Mouse (Mus musculus): ENCODE results near the gene Prok2. TPM values are rescaled to one million over a fixed set of nuclear protein-coding genes. Genes with fewer than 3 reads are reported as not detected.

The Prok2 gene
- polyA plus RNA-seq, 1 experiment from 2014 or later, result 2.8 TPM

- WGBS, result 8% methylated on average over 25 of the region's 25 CpGs
- no peaks in the 10 kb centered on the region for H3K9me3 ChIP-seq
- H3K4me2 ChIP-seq, result peak overlapping the region; percentile 94
- H3K27ac ChIP-seq, result peak overlapping the region; percentile 79; the same call in 1 of the 2 replicates
- H3K4me3 ChIP-seq, result peak overlapping the region; percentile 78
- H3K4me1 ChIP-seq, result peaks cover 22% of the 10 kb centered on the region
- H3K36me3 ChIP-seq, result peaks cover 4% of the 10 kb centered on the region; the same call in 1 of the 2 replicates
- H3K27me3 ChIP-seq, result peaks cover 56% of the 10 kb centered on the region
- peak overlapping the region; percentile 77 for H3K9ac ChIP-seq
- peak; percentile 12; the same call in 1 of the 2 replicates for ATAC-seq (ENCODE audit: insufficient number of reproducible peaks, low FRiP score, low TSS enrichment, low read depth)
Observed at GRCm38 (mm10) chr6:99691666-99692205, 34.5 kb downstream of the Prok2 start.

DNA sequence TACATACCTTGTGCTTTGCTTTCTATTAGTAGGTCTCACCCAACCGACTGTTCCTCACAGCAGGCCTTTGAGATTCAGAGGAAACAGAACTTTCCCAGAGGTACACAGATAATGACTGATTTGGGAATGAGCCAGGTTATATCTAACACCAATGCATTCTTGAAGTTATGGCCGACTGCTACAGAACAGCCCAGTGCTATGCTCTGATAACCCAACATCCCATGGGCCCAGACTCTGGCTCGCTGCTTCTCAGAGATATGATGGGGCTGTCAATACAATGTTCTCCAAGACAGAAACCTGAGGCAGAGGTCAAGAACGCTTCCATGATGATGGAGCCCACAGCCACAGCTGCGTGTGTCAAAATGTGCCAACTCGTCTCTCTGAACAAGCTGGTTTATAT lies 37.7 kb downstream of the Prok2 start:
- H3K4me1 ChIP-seq, result peaks cover 12% of the 10 kb centered on the region
- WGBS, result 82% methylated on average over 6 of the region's 6 CpGs
- no peaks in the 10 kb centered on the region for H3K36me3 ChIP-seq
- H3K27me3 ChIP-seq, result peaks cover 35% of the 10 kb centered on the region
- no peak overlapping the region for H3K4me2 ChIP-seq
- no peak overlapping the region for H3K27ac ChIP-seq
- no peak for ATAC-seq (ENCODE audit: insufficient number of reproducible peaks, low FRiP score, low TSS enrichment, low read depth)
- no peak overlapping the region for H3K9ac ChIP-seq
- H3K9me3 ChIP-seq, result no peaks in the 10 kb centered on the region
- no peak overlapping the region for H3K4me3 ChIP-seq

DNA sequence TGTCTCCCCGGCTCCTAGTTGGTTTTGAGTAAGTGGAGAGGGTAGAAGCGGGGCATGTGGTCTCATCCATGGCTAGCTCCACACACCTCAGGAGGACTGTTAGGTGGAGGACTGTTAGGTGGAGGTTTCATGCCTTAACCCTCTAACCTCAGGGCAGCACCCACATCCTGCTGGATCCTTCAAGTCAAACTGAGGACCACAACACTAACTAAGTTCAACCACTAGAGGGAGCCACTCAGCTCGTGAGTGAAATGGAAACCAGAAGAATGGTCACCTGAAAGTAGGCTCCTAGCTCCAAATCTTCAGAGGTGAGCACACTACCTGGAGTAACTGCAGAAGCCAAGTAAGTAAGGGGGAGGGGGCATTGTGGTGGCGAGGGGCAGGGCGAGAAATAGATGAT lies 41.3 kb downstream of the Prok2 start:
- H3K27ac ChIP-seq, result no peak overlapping the region
- ATAC-seq (ENCODE audit: insufficient number of reproducible peaks, low FRiP score, low TSS enrichment, low read depth), result no peak
- H3K4me3 ChIP-seq, result no peak overlapping the region
- H3K9me3 ChIP-seq, result no peaks in the 10 kb centered on the region
- H3K9ac ChIP-seq, result no peak overlapping the region
- no peaks in the 10 kb centered on the region for H3K4me1 ChIP-seq
- WGBS, result 56% methylated on average over 5 of the region's 5 CpGs
- H3K36me3 ChIP-seq, result no peaks in the 10 kb centered on the region
- H3K4me2 ChIP-seq, result no peak overlapping the region
- peaks cover 2% of the 10 kb centered on the region; the same call in 1 of the 2 replicates for H3K27me3 ChIP-seq

DNA sequence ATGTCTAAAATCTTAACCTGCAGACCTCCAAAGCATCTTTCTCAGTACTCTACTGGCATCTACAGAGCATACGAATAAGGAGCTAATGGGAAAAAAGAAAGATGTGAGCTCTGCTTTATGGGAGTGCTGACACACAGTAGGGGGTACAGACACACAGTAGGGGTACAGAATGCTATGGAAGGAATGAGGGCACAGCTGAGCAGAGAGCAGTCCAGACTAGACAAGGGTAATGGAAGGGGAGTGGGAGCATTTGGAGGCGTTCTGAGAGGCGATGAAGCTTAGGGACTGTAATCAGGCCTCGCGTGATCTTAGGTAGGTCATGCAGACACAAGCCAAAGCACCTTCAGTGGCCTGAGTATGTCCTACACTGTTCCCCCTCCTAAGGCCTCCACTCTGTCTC lies 42.2 kb downstream of the Prok2 start:
- ATAC-seq (ENCODE audit: insufficient number of reproducible peaks, low FRiP score, low TSS enrichment, low read depth), result no peak
- H3K9me3 ChIP-seq, result no peaks in the 10 kb centered on the region
- no peak overlapping the region for H3K4me3 ChIP-seq
- no peak overlapping the region for H3K27ac ChIP-seq
- no peak overlapping the region for H3K9ac ChIP-seq
- WGBS, result 84% methylated on average over 5 of the region's 5 CpGs
- peaks cover 2% of the 10 kb centered on the region; the same call in 1 of the 2 replicates for H3K27me3 ChIP-seq
- H3K4me1 ChIP-seq, result no peaks in the 10 kb centered on the region
- no peaks in the 10 kb centered on the region for H3K36me3 ChIP-seq
- H3K4me2 ChIP-seq, result no peak overlapping the region

DNA sequence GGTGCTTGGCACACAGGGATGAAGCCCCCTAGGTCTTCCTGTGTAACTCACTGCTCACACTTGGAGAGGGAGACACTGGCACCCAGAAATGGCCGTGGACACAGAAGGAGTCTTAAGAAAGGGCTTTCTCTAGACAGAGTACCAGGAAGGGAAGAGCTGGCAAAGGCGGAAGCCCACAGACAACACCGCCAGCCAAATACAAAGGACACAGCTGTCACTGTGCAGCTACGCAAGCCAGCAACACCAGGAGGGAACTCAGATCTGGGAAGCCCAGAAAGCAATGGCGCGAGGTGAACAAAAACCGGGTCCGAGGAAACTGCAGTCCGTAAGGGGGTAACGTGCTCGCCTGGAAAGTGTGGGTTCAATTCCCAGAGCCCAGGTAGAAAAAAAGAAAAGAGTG lies 48.1 kb downstream of the Prok2 start:
- H3K9ac ChIP-seq, result no peak overlapping the region
- 90% methylated on average over 11 of the region's 11 CpGs for WGBS

GRCm38 (mm10) chr6:99677325-99677724 lies 48.9 kb downstream of the Prok2 start:
- WGBS, result 74% methylated on average over 8 of the region's 8 CpGs
- ATAC-seq (ENCODE audit: insufficient number of reproducible peaks, low FRiP score, low TSS enrichment, low read depth), result no peak
- Histone ChIP-seq H3K27me3 (no peaks in the 10 kb centered on the region), H3K36me3 (no peaks in the 10 kb centered on the region), H3K4me1 (no peaks in the 10 kb centered on the region), H3K9me3 (no peaks in the 10 kb centered on the region), H3K4me2 (no peak overlapping the region), H3K4me3 (no peak overlapping the region), H3K27ac (no peak overlapping the region), H3K9ac (no peak overlapping the region)

More for the DNA sequence above, 48.1 kb downstream of the Prok2 start:
- Histone ChIP-seq H3K4me2 (no peak overlapping the region), H3K4me1 (no peaks in the 10 kb centered on the region), H3K27ac (no peak overlapping the region), H3K36me3 (no peaks in the 10 kb centered on the region), H3K4me3 (no peak overlapping the region), H3K27me3 (no peaks in the 10 kb centered on the region), H3K9me3 (no peaks in the 10 kb centered on the region)
- ATAC-seq (ENCODE audit: insufficient number of reproducible peaks, low FRiP score, low TSS enrichment, low read depth), result no peak

- no peaks in the 10 kb centered on the region for H3K4me1 ChIP-seq
- no peak overlapping the region for H3K9ac ChIP-seq
- no peak overlapping the region for H3K27ac ChIP-seq
- H3K4me2 ChIP-seq, result no peak overlapping the region
- no peaks in the 10 kb centered on the region for H3K27me3 ChIP-seq
- 77% methylated on average over 4 of the region's 4 CpGs for WGBS
- no peaks in the 10 kb centered on the region for H3K9me3 ChIP-seq
- no peak for ATAC-seq (ENCODE audit: insufficient number of reproducible peaks, low FRiP score, low TSS enrichment, low read depth)
- no peak overlapping the region for H3K4me3 ChIP-seq
- H3K36me3 ChIP-seq, result no peaks in the 10 kb centered on the region
Observed at GRCm38 (mm10) chr6:99674482-99674881, 51.7 kb downstream of the Prok2 start.

- no peaks in the 10 kb centered on the region for H3K9me3 ChIP-seq
- no peak overlapping the region for H3K27ac ChIP-seq
- H3K36me3 ChIP-seq, result no peaks in the 10 kb centered on the region
- no peak overlapping the region for H3K4me3 ChIP-seq
- peaks cover 8% of the 10 kb centered on the region for H3K4me1 ChIP-seq
- 65% methylated on average over 3 of the region's 3 CpGs for WGBS
- H3K9ac ChIP-seq, result no peak overlapping the region
- no peak for ATAC-seq (ENCODE audit: insufficient number of reproducible peaks, low FRiP score, low TSS enrichment, low read depth)
- H3K27me3 ChIP-seq, result 0 out of 2 replicates have a peak, but pooled peaks cover 3% of the 10 kb centered on the region
- H3K4me2 ChIP-seq, result no peak overlapping the region
Observed at GRCm38 (mm10) chr6:99671768-99672167, 54.4 kb downstream of the Prok2 start.

DNA sequence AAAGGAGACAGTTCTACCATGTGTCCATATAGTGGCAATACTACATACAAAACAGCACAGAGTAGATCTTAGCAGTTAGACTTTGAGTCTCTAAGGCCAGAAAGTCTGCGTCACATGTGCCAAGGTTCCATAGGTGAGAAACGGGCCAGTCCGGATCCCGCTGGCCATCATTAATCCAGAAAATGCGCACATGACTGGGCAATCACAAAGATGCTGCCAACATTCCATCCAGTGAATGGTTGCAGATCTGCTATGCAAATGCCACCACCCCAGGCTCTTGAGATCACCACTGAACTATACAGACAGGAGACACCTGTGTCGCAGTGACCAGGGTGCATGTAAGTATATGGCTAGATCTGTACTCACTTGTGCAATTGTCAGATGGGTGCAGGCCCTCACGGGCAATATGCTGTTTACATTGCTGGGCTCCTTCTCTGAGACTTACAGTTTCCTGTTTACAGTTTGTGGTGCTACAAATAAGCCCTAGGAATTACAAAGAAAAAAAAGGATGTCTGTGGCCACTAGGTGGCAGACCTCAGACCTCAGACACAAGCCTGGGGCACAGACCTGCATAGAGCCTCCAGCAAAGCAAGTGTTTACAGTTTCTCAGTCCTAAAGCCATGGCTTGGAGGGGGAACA lies 55.6 kb downstream of the Prok2 start:
- no peak overlapping the region for H3K9ac ChIP-seq
- no peak for ATAC-seq (ENCODE audit: insufficient number of reproducible peaks, low FRiP score, low TSS enrichment, low read depth)
- WGBS, result 80% methylated on average over 7 of the region's 7 CpGs
- H3K36me3 ChIP-seq, result no peaks in the 10 kb centered on the region
- peaks cover 19% of the 10 kb centered on the region for H3K4me1 ChIP-seq
- no peak overlapping the region for H3K27ac ChIP-seq
- 0 out of 2 replicates have a peak, but pooled peaks cover 3% of the 10 kb centered on the region for H3K27me3 ChIP-seq
- H3K4me2 ChIP-seq, result no peak overlapping the region
- no peaks in the 10 kb centered on the region for H3K9me3 ChIP-seq
- no peak overlapping the region for H3K4me3 ChIP-seq

DNA sequence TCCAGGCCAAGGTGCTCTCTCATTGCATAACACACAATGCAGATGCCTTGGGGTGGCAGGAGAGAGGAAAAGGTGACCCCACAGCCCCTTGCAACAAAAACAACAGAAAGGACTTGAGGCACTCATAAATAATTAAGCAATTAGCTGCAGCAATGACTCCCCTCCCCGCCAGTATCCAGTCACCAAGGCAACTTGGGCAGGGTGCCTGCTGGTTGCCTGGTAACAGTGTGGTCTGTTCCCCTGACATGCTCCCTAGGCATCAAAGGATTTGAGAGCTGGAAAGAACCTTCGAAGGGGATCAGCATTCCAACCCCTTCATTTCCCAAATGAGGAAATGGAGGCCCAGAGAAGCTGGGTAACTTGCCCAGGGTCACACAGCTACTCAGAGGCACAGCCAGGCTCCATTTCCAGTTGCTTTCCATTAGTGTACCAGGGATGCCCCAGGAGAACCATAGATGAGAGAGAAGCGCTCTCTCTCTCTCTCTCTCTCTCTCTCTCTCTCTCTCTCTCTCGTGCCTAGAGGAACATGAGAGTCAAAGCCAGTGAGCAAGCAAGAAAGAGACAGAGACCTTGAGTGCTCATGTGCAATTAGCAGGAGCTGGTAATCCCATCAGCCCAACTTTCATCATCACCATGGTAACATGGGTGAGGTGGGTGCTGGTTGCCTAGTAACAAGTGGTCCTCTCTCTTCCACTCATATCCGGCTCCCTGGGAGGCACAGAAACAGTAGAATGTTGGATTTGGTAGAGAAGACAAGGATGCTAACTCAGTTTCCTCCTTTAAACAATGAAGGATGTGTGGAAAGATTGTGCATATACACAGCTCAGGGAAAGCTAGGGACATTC lies 56.5 kb downstream of the Prok2 start:
- Histone ChIP-seq H3K4me1 (peaks cover 22% of the 10 kb centered on the region), H3K9me3 (no peaks in the 10 kb centered on the region), H3K9ac (no peak overlapping the region), H3K4me3 (no peak overlapping the region), H3K36me3 (no peaks in the 10 kb centered on the region), H3K4me2 (no peak overlapping the region), H3K27me3 (0 out of 2 replicates have a peak, but pooled peaks cover 3% of the 10 kb centered on the region), H3K27ac (no peak overlapping the region)
- 36% methylated on average over 5 of the region's 5 CpGs for WGBS
- ATAC-seq (ENCODE audit: insufficient number of reproducible peaks, low FRiP score, low TSS enrichment, low read depth), result no peak

DNA sequence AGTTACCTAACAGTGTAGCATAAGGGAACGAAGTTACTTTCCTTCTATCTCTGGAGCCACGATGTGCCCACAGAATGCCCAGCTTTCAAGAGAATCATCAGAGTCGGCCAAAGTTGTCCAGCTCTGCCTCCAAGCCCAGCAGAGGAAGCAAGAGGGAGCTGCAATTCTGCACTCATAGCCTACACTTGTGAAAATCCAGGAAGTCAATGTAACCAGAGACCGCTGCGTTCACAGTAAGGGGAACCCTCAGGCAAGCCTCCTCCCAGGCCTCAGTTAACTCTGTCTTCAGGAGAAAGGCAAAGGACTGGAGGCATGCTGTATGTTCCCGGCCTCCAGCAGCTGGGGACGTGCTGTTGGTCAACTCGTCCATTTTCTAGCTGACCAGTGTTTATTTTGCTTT lies 58.9 kb downstream of the Prok2 start:
- Histone ChIP-seq H3K9ac (no peak overlapping the region), H3K27me3 (0 out of 2 replicates have a peak, but pooled peaks cover 3% of the 10 kb centered on the region), H3K4me1 (peaks cover 28% of the 10 kb centered on the region), H3K36me3 (no peaks in the 10 kb centered on the region), H3K4me3 (peak overlapping the region; percentile 71), H3K9me3 (no peaks in the 10 kb centered on the region), H3K4me2 (peak overlapping the region; percentile 93), H3K27ac (peak overlapping the region; percentile 47; the same call in 1 of the 2 replicates)
- 20% methylated on average over 8 of the region's 8 CpGs for WGBS
- ATAC-seq (ENCODE audit: insufficient number of reproducible peaks, low FRiP score, low TSS enrichment, low read depth), result no peak

Measured in limb, embryonic 15.5 days (tissue).